Mouse (Mus musculus) MEL-GATA-1-ER (cell line): ENCODE results near the gene Gm9573.

Experiments used
- DNase-seq: peaks from one replicate; pipeline ENCODE4 v3.0.0-alpha.2; 2012; ENCODE audit warnings: low read depth; ENCODE audit errors: extremely low read depth

Gm9573 gene

GRCm38 (mm10) chr17:35594456-35594855, 32.0 kb downstream of the Gm9573 start:
- no peak for DNase-seq

DNA sequence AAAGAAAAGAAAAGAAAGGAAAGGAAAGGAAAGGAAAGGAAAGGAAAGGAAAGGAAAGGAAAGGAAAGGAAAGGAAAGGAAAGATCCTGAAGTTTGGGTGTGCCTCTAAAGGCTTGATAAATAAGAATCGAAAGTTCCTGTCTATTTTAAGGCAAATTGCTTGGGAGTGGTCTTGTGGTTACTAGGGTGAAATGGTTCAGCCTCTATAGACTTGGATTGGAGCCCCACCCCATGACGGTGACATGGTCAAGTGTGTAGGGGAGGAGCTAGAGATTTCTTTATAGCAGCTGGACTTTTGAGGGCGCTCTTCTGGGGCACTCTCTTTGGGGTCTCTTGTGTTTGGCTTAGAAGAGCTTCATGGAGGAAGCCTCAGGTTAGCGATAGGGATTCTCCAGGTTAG, 32.7 kb downstream of the Gm9573 start:
- no peak for DNase-seq

GRCm38 (mm10) chr17:35592131-35592530, 34.3 kb downstream of the Gm9573 start:
- DNase-seq: no peak

DNA sequence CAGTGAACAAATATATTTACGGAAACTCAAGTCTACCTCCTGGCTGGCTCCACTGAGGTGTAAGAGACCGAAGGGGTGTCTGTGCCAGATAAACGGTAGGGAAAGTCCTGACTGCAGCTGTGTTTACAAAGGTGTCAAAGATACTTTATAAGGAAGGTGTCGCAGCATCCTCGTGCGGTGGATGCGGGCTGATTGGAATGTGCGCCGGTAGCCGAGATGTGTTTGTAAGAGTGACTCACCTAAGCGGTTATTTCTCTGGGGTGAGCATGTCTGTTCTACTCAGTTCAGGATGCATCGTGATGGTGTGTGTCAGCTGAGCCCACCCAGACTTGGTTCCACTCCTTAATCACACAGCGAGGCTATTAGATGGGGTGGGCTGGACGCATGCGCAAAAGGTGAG, 34.7 kb downstream of the Gm9573 start:
- DNase-seq: no peak

- DNase-seq: no peak
These were observed 35.2 kb downstream of the Gm9573 start for GRCm38 (mm10) chr17:35591219-35591578.

- DNase-seq: peak; percentile 66
These were observed 35.8 kb downstream of the Gm9573 start for GRCm38 (mm10) chr17:35590410-35591218.

DNA sequence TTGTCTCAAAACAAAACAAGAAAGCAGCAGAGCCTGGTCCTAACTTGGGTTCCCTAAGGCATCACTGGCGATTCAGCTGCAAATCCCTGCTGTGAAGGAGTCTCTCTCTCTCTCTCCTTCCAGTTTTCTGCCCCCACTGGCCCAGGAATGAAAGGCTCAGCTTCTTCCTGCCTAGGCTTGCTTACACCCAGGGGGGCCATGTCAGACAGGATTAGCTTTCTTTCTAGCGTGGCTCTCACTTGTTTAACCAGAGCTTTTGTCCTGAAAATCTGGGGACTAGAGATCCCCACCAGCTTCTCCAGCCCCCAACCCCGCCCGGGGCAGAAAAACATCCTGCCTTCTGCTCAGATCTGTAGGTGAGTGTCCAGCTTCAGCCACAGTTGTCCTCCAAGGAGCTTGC, 38.0 kb downstream of the Gm9573 start:
- no peak for DNase-seq

DNA sequence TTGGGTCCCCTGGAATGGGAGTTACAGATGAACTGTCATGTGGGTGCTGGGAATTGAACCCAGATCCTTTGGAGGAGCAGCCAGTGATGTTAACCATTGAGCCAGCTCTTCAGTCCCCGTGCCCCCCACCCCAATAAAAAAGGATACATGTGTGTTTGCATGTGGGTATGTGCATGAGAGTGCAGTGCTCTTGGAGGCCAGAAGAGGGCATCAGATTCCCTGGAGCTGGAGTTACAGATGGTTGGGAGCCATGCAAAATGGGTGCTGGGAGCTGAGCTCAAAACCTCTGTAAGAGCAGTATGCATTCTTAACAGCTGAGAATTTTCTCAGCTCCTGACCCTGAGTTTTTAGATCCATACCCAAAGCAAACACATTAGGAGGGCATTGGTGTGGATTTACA, 39.1 kb downstream of the Gm9573 start:
- no peak for DNase-seq

DNA sequence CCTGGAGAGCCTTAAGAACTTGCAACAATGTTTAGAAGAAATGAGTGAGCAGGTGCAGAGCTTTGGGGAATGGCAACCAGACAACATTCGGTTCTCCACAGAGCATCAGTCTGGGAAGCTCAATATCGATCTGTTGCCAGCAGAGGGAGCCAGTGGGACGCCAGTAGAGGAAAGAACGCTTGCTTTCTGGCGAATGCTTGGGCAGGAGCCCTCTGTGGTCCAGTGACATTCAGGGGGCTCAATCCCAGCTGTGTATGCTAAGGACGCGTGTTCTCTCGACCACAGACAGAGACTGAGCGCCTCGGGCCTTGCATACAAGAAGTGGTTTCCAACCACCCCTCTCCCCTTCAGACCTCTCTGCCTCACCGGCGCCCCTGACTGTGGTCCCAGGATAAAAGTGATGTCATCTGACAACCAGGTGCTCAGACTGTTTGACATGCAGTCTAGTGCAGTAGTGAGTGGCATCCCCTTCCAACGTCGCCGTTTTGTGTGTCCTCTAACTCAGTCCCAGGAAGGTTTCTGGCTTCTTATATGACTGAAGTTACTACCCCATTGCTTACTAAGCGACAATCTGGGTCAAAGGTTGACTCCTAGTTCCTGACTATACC, 42.0 kb downstream of the Gm9573 start:
- DNase-seq: peak; percentile 40

- no peak for DNase-seq
These were observed 43.5 kb downstream of the Gm9573 start for GRCm38 (mm10) chr17:35582900-35583299.

DNA sequence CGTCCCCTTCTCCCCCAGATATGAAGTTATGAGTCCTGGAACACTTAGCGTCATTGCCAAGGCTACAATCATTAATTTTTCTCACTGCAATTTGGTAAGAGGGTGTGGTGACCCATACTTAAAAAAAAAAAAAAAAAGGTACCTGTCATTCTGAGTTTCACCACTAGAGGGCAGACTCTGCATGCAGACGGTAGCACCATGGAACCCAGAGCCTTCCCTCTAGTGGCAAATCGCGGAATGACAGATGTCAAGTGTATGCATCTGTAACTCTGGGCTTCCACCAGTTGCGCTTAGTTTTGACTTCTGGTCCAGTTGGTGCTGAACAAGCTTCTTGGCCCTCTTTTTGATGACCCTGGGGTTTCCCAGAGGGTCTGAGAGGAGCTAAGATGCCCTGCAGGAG, 48.2 kb downstream of the Gm9573 start:
- DNase-seq: peak; percentile 62

GRCm38 (mm10) chr17:35571477-35571876, 55.0 kb downstream of the Gm9573 start:
- no peak for DNase-seq

DNA sequence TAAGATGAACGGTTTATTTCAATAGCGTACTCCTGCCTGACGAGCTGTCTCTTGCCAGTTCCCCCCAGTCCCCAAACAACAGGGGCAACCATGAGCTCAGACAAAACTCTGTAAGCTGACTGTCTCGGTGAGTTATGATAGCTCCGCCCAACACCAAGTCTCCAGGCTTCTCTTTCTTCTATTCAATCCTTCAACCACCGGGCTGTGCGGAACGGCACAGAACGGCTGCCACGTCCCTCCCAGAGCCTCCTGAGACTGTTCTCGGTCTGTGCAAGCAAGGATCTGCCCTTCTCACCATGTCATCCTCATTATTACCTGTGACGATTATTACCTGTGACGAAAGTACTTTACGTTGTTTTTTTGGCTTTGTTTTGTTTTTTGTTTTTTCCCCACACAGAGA, 55.6 kb downstream of the Gm9573 start:
- no peak for DNase-seq

- DNase-seq: no peak
These were observed 57.1 kb downstream of the Gm9573 start for GRCm38 (mm10) chr17:35569091-35569944.
